Comparison of ENCODE assay signal across 9 mouse cellular contexts in the genomic region with DNA sequence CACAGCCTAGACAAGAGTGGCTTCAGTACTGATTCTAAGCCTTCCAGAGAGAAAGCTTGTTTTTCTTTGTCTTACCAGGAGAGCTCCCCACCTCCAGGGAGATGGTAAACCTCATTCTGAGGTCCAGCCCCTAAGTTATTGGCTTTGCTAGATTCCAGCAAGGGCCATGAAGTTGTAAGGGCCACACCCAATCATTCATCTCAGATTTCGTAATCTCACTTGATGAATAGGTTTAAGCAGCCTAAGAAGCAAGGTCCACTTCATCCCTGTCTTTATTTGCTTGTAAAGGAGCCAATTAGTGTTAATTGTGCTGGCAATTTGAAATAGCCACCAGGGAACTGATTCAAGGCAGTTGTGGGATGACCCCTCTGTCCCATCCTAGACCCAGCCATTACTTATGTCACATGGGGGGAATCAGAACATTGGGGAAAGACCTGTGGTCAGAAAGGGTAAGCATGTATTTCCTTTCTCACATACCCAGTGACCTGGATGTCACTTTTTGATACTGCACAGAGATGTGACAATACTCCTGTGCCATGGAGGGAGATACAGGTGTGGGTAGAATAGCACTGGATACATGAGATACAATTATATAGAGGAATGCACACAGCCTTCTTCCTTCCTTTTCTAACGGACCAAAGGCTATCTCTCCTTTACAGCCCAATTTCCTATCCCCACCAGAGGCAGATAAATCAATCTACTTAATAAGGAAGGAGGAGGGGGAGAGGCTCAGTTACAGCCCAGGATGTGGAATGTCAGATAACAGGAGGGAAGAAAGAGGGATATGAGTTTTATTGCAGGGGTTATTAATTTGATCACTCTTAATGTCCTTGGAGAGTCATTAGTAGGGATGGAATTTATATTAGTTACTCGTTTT. TPM values are rescaled to one million over a fixed set of nuclear protein-coding genes. Genes with fewer than 3 reads are reported as not detected.
DNase-seq lines count a peak whose midpoint lies in the region; ATAC-seq lines count a peak whose summit lies in the region.
"Had no signal": no experiment of that assay in that cellular context is flagged by ENCODE, and none has a peak within 500 bp of the region (broad histone marks: within the 10 kb centered on the region; RNA-seq: fewer than 3 reads in every experiment).

No protein-coding gene starts in this region.

- peak overlapping the region; percentile 83 for H3K4me2 ChIP-seq in heart, embryonic 13.5 days
- H3K4me2 ChIP-seq in embryonic facial prominence, embryonic 15.5 days (replicated peaks), result no peak overlapping the region
- no peak overlapping the region for H3K4me2 ChIP-seq in limb, embryonic 15.5 days

- peaks cover 47% of the 10 kb centered on the region for H3K4me1 ChIP-seq in heart, embryonic 13.5 days
- H3K4me1 ChIP-seq in embryonic facial prominence, embryonic 15.5 days, result peaks cover 37% of the 10 kb centered on the region
- H3K4me1 ChIP-seq in limb, embryonic 15.5 days, result peaks cover 34% of the 10 kb centered on the region

- H3K9me3 ChIP-seq in heart, embryonic 13.5 days, result no peaks in the 10 kb centered on the region
- H3K9me3 ChIP-seq in embryonic facial prominence, embryonic 15.5 days (replicated peaks), result no peaks in the 10 kb centered on the region
- no peaks in the 10 kb centered on the region for H3K9me3 ChIP-seq in limb, embryonic 15.5 days

- no peak for DNase-seq in heart, postnatal 14 days
- peak; percentile 77 for DNase-seq in 416B (ENCODE audit: low read depth)
- DNase-seq in ovary, postnatal 14 days (ENCODE audit: low spot score), result no peak
- DNase-seq in left cerebral cortex, adult 11 months (ENCODE audit: low spot score), result no peak
- no peak for DNase-seq in thymus, postnatal 25 days
- DNase-seq: cerebellum, adult 8-10 months had no signal

- no peaks in the 10 kb centered on the region for H3K27me3 ChIP-seq in heart, embryonic 13.5 days (replicated peaks)
- H3K27me3 ChIP-seq in embryonic facial prominence, embryonic 15.5 days, result no peaks in the 10 kb centered on the region
- H3K27me3 ChIP-seq in limb, embryonic 15.5 days, result no peaks in the 10 kb centered on the region

- H3K9ac ChIP-seq in heart, embryonic 13.5 days, result peak overlapping the region; percentile 99; the same call in 1 of the 2 replicates
- 0 out of 2 replicates have a peak overlapping the region, but pooled peaks have one; percentile 37 for H3K9ac ChIP-seq in embryonic facial prominence, embryonic 15.5 days
- H3K9ac ChIP-seq in limb, embryonic 15.5 days, result 0 out of 2 replicates have a peak overlapping the region, but pooled peaks have one; percentile 95

- intact Hi-C loops in heart, postnatal 14 days (cut with DNase I), result no loop called here

- H3K4me3 ChIP-seq in heart, embryonic 13.5 days, result peak overlapping the region; percentile 99; the same call in 1 of the 2 replicates
- peak overlapping the region; percentile 82 for H3K4me3 ChIP-seq in embryonic facial prominence, embryonic 15.5 days (replicated peaks)
- H3K4me3 ChIP-seq in limb, embryonic 15.5 days, result no peak overlapping the region

- 0 out of 2 replicates have a peak overlapping the region, but pooled peaks have one; percentile 12 for H3K27ac ChIP-seq in heart, embryonic 13.5 days (replicated peaks)
- peak overlapping the region; percentile 51; the same call in 1 of the 2 replicates for H3K27ac ChIP-seq in embryonic facial prominence, embryonic 15.5 days (replicated peaks)
- H3K27ac ChIP-seq in limb, embryonic 15.5 days, result 0 out of 2 replicates have a peak overlapping the region, but pooled peaks have one; percentile 90

- no peaks in the 10 kb centered on the region for H3K36me3 ChIP-seq in heart, embryonic 13.5 days
- no peaks in the 10 kb centered on the region for H3K36me3 ChIP-seq in embryonic facial prominence, embryonic 15.5 days
- no peaks in the 10 kb centered on the region for H3K36me3 ChIP-seq in limb, embryonic 15.5 days

- ATAC-seq in heart, embryonic 13.5 days (ENCODE audit: extremely low read depth, insufficient number of reproducible peaks, low FRiP score, low TSS enrichment), result no peak
- ATAC-seq in embryonic facial prominence, embryonic 15.5 days (ENCODE audit: insufficient number of reproducible peaks, low FRiP score, low TSS enrichment, low read depth), result no peak
- ATAC-seq in limb, embryonic 15.5 days (ENCODE audit: insufficient number of reproducible peaks, low FRiP score, low TSS enrichment, low read depth), result no peak

- whole genome bisulfite sequencing in heart, embryonic 13.5 days, result 47% methylated on average over 3 of the region's 3 CpGs
- 48% methylated on average over 3 of the region's 3 CpGs for WGBS in embryonic facial prominence, embryonic 15.5 days
- WGBS in limb, embryonic 15.5 days, result 29% methylated on average over 3 of the region's 3 CpGs

RNA-seq across cellular contexts. Expression of a gene that starts 1.2 kb away (rescaled TPM):
- 133 and 137 TPM in 2 replicates for polyA plus RNA-seq in heart, embryonic 13.5 days (2015; fragmentation: Nextera tagmentation; extraction: Ambion mirVana)
- 10 to 100 TPM; 67.7 to 67.8 TPM for total RNA-seq in heart, postnatal 14 days (2021)
- 161 and 173 TPM in 2 replicates for polyA plus RNA-seq in embryonic facial prominence, embryonic 15.5 days (2015; fragmentation: Nextera tagmentation; extraction: Ambion mirVana)
- 182 and 188 TPM in 2 replicates for polyA plus RNA-seq in limb, embryonic 15.5 days (2015; fragmentation: Nextera tagmentation; extraction: Ambion mirVana)

RNA-seq across cellular contexts. Expression of a gene that starts 1.3 kb away (rescaled TPM):
- polyA plus RNA-seq in heart, embryonic 13.5 days (2015; fragmentation: Nextera tagmentation; extraction: Ambion mirVana), result 4.7 and 5.8 TPM in 2 replicates
- total RNA-seq in heart, postnatal 14 days (2021), result 10 to 100 TPM; 56.3 to 63.1 TPM
- 15.1 and 16.2 TPM in 2 replicates for polyA plus RNA-seq in embryonic facial prominence, embryonic 15.5 days (2015; fragmentation: Nextera tagmentation; extraction: Ambion mirVana)
- polyA plus RNA-seq in limb, embryonic 15.5 days (2015; fragmentation: Nextera tagmentation; extraction: Ambion mirVana), result 10.6 and 11.8 TPM in 2 replicates

RNA-seq across cellular contexts. Expression of a gene that starts 56.3 kb away (rescaled TPM):
- polyA plus RNA-seq in heart, embryonic 13.5 days (2015; fragmentation: Nextera tagmentation; extraction: Ambion mirVana), result 35.5 and 36.3 TPM in 2 replicates
- 10 to 100 TPM; 71.9 to 80.7 TPM for total RNA-seq in heart, postnatal 14 days (2021)
- 62.1 and 62.3 TPM in 2 replicates for polyA plus RNA-seq in embryonic facial prominence, embryonic 15.5 days (2015; fragmentation: Nextera tagmentation; extraction: Ambion mirVana)
- 50.6 and 66.1 TPM in 2 replicates for polyA plus RNA-seq in limb, embryonic 15.5 days (2015; fragmentation: Nextera tagmentation; extraction: Ambion mirVana)

Comparison
In these comparisons a context has a peak if more than half of its experiments do, and no peak if none do; other contexts are left out.
1. H3K27ac ChIP-seq: peak in every context shown above with its lines; median percentile 90 in limb, embryonic 15.5 days; 51 in embryonic facial prominence, embryonic 15.5 days; 12 in heart, embryonic 13.5 days.
2. H3K9ac ChIP-seq: peak in every context shown above with its lines; median percentile 99 in heart, embryonic 13.5 days; 95 in limb, embryonic 15.5 days; 37 in embryonic facial prominence, embryonic 15.5 days.